Mouse (Mus musculus) frontal cortex, postnatal 10 days (tissue): ENCODE results near the gene Man2a1.

Experiments used
- DNase-seq, 2 experiments: peaks; one replicate each; pipeline ENCODE4 v3.0.0; 2022; ENCODE audit warnings: low spot score in 2 of 2, mixed read lengths in 1 of 2

Man2a1 gene

GRCm38 (mm10) chr17:64603134-64603533, 2.6 kb downstream of the Man2a1 start:
- DNase-seq = no peak

- DNase-seq = no peak
Measured at GRCm38 (mm10) chr17:64603534-64603933, 3.0 kb downstream of the Man2a1 start.

GRCm38 (mm10) chr17:64604163-64604562, 3.6 kb downstream of the Man2a1 start:
- no peak for DNase-seq

GRCm38 (mm10) chr17:64608228-64608627, 7.7 kb downstream of the Man2a1 start:
- DNase-seq = no peak

- no peak for DNase-seq
Measured at GRCm38 (mm10) chr17:64608923-64609598, 8.5 kb downstream of the Man2a1 start.

GRCm38 (mm10) chr17:64609741-64610140, 9.2 kb downstream of the Man2a1 start:
- no peak for DNase-seq

- no peak for DNase-seq
Measured at GRCm38 (mm10) chr17:64611426-64611825, 10.9 kb downstream of the Man2a1 start.

GRCm38 (mm10) chr17:64612135-64612885, 11.8 kb downstream of the Man2a1 start:
- DNase-seq = no peak

- DNase-seq = no peak
Measured at GRCm38 (mm10) chr17:64612930-64613329, 12.4 kb downstream of the Man2a1 start.

GRCm38 (mm10) chr17:64613351-64613750, 12.8 kb downstream of the Man2a1 start:
- no peak for DNase-seq

- DNase-seq = no peak
Measured at GRCm38 (mm10) chr17:64614804-64615203, 14.3 kb downstream of the Man2a1 start.

GRCm38 (mm10) chr17:64615420-64615819, 14.9 kb downstream of the Man2a1 start:
- no peak for DNase-seq

- no peak for DNase-seq
Measured at GRCm38 (mm10) chr17:64616259-64616658, 15.7 kb downstream of the Man2a1 start.

- DNase-seq = no peak
Measured at GRCm38 (mm10) chr17:64617838-64618237, 17.3 kb downstream of the Man2a1 start.

- DNase-seq = no peak
Measured at GRCm38 (mm10) chr17:64618996-64619395, 18.5 kb downstream of the Man2a1 start.

GRCm38 (mm10) chr17:64620135-64620534, 19.6 kb downstream of the Man2a1 start:
- DNase-seq = no peak

- no peak for DNase-seq
Measured at GRCm38 (mm10) chr17:64620627-64621026, 20.1 kb downstream of the Man2a1 start.

GRCm38 (mm10) chr17:64621226-64621625, 20.7 kb downstream of the Man2a1 start:
- DNase-seq = no peak

GRCm38 (mm10) chr17:64621649-64622351, 21.3 kb downstream of the Man2a1 start:
- no peak for DNase-seq

- no peak for DNase-seq
Measured at GRCm38 (mm10) chr17:64622352-64622886, 21.9 kb downstream of the Man2a1 start.

- no peak for DNase-seq
Measured at GRCm38 (mm10) chr17:64624439-64624838, 23.9 kb downstream of the Man2a1 start.

- no peak for DNase-seq
Measured at GRCm38 (mm10) chr17:64628796-64629195, 28.3 kb downstream of the Man2a1 start.
